Mouse (Mus musculus): ENCODE results near the gene Gpx4. TPM values are rescaled to one million over a fixed set of nuclear protein-coding genes. Genes with fewer than 3 reads are reported as not detected.
A peak's percentile ranks its signal among the peaks of the same experiment; 100 is the strongest.

Gpx4 gene
- polyA plus RNA-seq, 1 experiment, result 3,621 TPM

DNA sequence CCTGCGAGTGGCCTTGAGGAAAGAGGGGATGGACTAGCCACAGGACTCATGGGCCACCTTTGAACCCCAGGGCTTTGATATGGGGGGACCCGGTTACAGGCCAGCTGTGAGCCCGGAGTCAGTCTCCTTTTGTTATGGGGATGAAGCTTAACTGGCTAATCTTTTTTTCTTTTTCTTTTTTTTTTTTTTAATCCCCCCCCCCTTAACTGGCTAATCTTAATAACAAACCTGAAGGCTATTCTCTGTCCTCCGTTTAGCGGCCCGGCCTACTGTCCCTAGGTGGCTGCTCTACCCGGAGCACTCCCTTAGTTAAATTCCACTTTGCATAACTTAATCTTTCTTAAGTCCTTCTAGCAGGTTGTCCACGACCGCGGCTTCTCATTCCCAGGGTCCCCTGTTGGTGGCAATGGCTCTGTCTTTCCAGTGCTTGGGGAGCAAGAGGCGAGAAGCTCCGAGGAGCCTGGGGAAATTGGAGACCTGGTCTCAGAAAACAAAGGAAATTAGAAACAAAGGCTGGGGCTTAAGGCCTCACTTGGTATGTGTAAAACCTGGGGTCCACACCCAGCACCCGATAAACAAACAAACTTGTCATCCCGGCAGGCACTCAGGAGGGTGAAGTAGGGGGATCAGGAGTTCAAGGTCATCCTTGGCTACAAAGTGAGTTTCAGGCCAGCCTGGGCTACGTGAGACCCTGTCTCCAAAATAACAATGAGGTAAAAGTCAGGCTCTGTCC is 4.1 kb downstream of the Gpx4 start:
- H3K4me3 ChIP-seq (ENCODE audit: insufficient read depth, low read depth, low read length), result no peak overlapping the region
- peak overlapping the region; percentile 94 for H3K27ac ChIP-seq (replicated peaks; ENCODE audit: low read depth, low read length)
- H3K4me1 ChIP-seq (ENCODE audit: control insufficient read depth, insufficient read depth, insufficient read length, low read length), result peaks cover 34% of the 10 kb centered on the region

DNA sequence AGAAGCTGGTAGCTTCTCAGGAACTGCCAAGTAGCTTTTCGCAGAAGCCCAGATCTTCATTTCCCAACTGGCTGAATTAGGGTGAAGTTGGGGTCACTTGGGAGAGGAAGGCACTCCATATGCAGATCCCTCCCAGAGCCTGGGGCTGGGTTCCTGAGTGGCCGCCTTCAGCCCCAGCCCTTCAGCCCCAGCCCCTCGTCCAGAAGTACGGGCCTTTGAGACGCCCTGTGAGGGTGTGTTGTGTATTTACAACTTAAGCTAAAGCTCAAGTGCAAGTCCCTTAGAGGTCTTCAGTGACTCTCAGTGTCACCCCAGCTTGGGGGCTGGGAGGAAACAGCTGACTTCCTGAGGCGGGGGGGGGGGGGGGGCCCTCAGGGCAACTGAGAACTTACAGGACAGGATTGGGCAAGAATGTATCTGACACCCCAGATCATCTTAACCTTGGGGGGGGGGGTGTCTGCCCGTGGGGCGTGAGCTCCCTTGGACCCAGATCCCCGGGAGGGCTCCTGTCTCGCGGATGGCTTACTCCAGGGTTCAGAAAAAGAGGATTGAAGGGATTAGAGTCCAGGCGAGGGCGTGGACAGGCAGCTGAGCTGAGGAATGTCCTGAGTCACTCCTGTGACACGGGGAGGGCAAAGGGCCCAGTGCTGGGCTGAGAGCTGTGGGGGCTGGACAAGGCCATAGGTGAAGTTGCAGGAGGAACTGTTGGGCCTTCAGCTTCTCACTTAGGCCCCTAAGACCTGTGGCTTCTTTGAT is 4.8 kb downstream of the Gpx4 start:
- H3K4me3 ChIP-seq (ENCODE audit: insufficient read depth, low read depth, low read length), result no peak overlapping the region
- H3K4me1 ChIP-seq (ENCODE audit: control insufficient read depth, insufficient read depth, insufficient read length, low read length), result peaks cover 34% of the 10 kb centered on the region
- peak overlapping the region; percentile 94 for H3K27ac ChIP-seq (replicated peaks; ENCODE audit: low read depth, low read length)

DNA sequence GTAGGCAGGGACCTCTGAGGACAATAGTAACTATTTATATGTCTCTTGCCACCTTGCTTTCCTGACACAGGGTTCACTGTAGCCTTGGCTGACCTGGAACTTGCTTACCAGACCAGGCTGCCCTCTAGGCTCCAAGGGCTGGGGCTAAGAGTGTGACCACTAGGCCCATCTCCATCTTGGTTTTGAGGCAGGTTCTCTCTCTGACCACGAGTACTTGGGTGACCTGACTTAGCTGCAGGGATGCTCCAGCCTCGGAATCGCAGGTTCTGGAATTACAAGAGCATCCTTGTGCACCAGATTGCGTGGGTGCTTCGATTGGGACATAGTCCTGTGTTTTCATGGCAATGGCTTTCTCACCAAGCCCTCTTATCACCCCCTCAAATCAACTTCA is 5.4 kb downstream of the Gpx4 start:
- Histone ChIP-seq H3K4me1 (ENCODE audit: control insufficient read depth, insufficient read depth, insufficient read length, low read length) (peaks cover 34% of the 10 kb centered on the region), H3K27ac (replicated peaks; ENCODE audit: low read depth, low read length) (peak overlapping the region; percentile 94), H3K4me3 (ENCODE audit: insufficient read depth, low read depth, low read length) (no peak overlapping the region)

DNA sequence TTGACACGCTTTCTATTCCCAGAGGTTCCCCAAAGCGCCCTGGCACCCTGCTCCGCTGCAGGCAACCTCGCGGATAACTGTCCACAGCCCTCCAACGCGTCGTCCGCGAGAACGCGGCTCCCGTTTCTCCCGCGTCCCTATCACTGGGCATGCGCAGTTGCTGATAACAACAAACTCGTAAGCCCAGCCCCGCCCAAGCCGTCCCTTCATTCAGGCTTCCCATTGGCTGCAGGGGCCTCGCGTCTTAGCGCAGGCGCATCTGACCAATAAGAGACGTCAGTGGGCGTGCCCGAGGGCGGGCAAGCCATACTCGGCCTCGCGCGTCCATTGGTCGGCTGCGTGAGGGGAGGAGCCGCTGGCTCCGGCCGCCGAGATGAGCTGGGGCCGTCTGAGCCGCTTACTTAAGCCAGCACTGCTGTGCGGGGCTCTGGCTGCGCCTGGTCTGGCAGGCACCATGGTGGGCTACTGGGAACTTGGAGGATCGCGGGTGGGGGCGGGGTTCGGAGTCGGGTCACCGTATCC is 6.4 kb downstream of the Gpx4 start:
- H3K27ac ChIP-seq (replicated peaks; ENCODE audit: low read depth, low read length), result peak overlapping the region; percentile 90
- H3K4me3 ChIP-seq (ENCODE audit: insufficient read depth, low read depth, low read length), result peak overlapping the region; percentile 90

DNA sequence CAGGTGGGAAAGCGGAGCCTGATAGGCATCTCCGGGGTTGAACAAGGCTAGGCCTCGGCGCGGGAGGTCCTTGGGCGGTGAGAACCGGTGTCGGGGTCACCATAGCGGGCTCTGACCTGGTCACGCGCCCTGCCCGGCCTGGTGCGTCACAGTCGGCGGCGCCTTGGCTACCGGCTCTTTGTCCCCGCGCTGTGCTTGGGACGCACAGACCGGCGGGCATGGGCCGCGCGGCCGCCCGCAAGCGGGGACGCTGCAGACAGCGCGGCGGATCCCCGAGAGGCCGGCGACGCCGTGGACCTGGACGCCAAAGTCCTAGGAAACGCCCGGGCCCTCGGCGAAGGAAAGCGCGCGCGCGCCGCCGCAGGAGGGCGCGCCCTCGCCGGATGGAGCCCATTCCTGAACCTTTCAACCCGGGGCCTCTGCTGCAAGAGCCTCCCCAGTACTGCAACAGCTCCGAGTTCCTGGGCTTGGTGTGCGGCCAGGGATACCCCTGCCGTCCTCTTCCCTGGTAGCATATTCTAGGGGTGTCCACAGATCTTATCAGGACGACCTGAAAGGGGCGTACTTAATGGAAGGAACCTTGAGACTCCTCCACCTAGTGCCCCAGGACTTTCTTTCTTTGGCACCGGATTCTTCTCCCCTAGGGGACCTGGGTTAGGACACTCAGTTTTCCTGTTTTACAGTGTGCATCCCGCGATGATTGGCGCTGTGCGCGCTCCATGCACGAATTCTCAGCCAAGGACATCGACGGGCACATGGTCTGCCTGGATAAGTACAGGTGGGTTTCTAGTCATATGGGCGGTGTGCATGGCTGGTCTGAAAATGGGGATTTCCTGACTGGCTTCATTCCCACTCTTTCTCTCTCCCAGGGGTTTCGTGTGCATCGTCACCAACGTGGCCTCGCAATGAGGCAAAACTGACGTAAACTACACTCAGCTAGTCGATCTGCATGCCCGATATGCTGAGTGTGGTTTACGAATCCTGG is 7.2 kb downstream of the Gpx4 start:
- Histone ChIP-seq H3K27ac (replicated peaks; ENCODE audit: low read depth, low read length) (peak overlapping the region; percentile 90), H3K4me3 (ENCODE audit: insufficient read depth, low read depth, low read length) (peak overlapping the region; percentile 90), H3K4me1 (ENCODE audit: control insufficient read depth, insufficient read depth, insufficient read length, low read length) (peaks cover 30% of the 10 kb centered on the region)

More for the DNA sequence above, 6.4 kb downstream of the Gpx4 start:
- peaks cover 33% of the 10 kb centered on the region for H3K4me1 ChIP-seq (ENCODE audit: control insufficient read depth, insufficient read depth, insufficient read length, low read length)

DNA sequence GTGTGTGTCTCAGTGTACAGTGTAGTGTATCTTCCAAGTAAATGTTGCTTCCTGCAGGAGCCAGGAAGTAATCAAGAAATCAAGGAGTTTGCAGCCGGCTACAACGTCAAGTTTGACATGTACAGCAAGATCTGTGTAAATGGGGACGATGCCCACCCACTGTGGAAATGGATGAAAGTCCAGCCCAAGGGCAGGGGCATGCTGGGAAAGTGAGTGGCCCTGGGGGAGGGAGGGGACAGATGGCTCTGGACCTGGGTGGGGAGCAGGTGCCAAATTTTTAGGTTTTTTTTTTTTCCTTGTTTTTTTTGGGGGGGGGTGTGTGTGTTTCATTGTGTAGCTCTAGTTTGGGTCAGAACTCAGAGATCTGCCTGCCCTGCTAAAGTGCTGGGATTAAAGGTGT is 7.9 kb downstream of the Gpx4 start:
- H3K4me3 ChIP-seq (ENCODE audit: insufficient read depth, low read depth, low read length), result peak overlapping the region; percentile 90
- peak overlapping the region; percentile 69; the same call in 1 of the 2 replicates for H3K27ac ChIP-seq (replicated peaks; ENCODE audit: low read depth, low read length)
- H3K4me1 ChIP-seq (ENCODE audit: control insufficient read depth, insufficient read depth, insufficient read length, low read length), result peaks cover 27% of the 10 kb centered on the region

DNA sequence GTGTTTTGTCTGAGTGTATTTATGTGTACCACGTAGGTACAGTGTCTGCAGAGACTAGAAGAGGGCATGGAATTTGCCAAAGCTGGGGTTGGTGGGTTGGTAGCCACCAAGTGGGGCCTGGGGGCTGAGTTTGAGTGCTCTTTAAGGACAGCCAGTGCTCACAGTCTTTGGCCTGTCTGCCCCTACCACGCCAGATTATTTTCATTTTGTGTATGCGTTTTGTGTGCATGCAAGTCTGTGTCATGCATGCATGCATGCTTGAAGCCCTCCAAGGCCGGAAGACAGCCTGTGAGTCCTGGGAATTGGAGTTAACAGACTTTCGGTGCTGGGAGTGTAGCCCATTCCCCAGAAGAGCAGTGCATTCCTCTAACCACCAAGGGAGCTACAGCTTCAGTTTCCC is 8.4 kb downstream of the Gpx4 start:
- peak overlapping the region; percentile 90 for H3K4me3 ChIP-seq (ENCODE audit: insufficient read depth, low read depth, low read length)
- H3K27ac ChIP-seq (replicated peaks; ENCODE audit: low read depth, low read length), result no peak overlapping the region; the same call in 1 of the 2 replicates
- peaks cover 23% of the 10 kb centered on the region for H3K4me1 ChIP-seq (ENCODE audit: control insufficient read depth, insufficient read depth, insufficient read length, low read length)

DNA sequence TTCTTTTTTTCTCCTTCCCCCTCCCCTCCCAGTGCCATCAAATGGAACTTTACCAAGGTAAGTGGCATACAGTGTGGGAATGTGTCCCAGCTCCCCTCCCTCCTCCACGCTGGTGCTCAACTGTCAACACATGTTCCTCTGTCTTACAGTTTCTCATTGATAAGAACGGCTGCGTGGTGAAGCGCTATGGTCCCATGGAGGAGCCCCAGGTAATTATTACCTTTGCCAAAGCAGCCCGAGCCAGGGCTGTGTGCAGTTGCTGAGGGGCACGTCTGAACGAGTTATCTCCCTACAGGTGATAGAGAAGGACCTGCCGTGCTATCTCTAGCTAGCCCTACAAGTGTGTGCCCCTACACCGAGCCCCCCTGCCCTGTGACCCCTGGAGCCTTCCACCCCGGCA is 8.9 kb downstream of the Gpx4 start:
- Histone ChIP-seq H3K4me3 (ENCODE audit: insufficient read depth, low read depth, low read length) (peak overlapping the region; percentile 90), H3K27ac (replicated peaks; ENCODE audit: low read depth, low read length) (0 out of 2 replicates have a peak overlapping the region, but pooled peaks have one; percentile 10), H3K4me1 (ENCODE audit: control insufficient read depth, insufficient read depth, insufficient read length, low read length) (peaks cover 19% of the 10 kb centered on the region)

DNA sequence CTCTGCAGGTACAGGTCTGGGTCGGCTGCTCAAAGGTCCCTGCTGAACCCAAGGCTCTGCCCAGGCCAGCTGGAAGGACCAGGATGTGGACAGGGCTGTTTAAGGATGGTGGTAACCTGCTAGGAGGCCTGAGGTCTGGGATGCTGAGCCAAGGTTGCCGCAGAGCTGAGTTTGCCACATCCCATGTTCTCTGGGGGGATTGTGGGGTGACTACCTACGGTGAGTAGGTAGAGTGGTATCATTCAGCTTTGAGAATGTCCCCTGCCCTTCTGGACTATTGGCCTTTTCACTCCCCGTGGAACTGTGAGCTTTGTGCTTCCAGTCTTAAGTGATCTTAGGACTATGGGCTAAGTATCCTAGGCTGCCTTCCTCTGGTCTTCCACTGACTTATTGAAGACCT is 9.5 kb downstream of the Gpx4 start:
- no peak overlapping the region for H3K4me3 ChIP-seq (ENCODE audit: insufficient read depth, low read depth, low read length)
- no peak overlapping the region for H3K27ac ChIP-seq (replicated peaks; ENCODE audit: low read depth, low read length)

DNA sequence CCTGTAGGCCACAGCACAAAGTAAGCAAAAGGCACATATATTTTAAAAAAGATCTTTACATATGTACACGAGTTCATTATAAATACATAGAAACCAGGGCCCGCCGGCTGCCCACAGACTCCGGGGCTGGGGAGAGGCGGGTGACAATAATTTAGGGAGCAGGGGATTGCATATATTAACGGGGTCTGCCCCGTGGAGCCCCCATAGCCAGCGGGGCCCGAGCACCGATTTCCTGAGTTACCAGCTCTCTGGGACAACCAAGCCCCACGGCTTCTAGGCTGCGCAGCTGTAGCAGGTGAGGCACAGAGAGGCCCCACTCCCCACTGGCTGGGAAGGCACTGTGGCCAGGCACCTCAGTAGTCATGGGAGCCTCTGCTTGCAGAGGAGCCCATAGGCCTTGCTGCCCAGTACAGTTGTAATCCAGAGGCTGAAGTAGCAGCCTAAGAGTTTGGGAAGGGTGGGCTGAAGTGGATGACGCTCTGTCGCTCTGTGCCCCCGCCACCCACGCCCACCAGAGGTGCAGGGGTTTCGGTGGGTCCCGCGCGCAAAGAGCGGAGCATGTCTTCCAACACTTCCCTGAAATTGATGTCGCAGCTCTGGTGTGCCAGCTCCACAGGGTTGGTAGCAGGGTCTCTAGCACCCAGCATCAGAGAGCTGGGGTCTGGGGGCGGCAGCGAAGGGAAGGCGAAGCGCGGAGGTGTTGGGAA is 10.2 kb downstream of the Gpx4 start:
- Histone ChIP-seq H3K4me3 (ENCODE audit: insufficient read depth, low read depth, low read length) (no peak overlapping the region), H3K4me1 (ENCODE audit: control insufficient read depth, insufficient read depth, insufficient read length, low read length) (peaks cover 11% of the 10 kb centered on the region), H3K27ac (replicated peaks; ENCODE audit: low read depth, low read length) (no peak overlapping the region)

More for the DNA sequence above, 9.5 kb downstream of the Gpx4 start:
- H3K4me1 ChIP-seq (ENCODE audit: control insufficient read depth, insufficient read depth, insufficient read length, low read length), result peaks cover 13% of the 10 kb centered on the region

DNA sequence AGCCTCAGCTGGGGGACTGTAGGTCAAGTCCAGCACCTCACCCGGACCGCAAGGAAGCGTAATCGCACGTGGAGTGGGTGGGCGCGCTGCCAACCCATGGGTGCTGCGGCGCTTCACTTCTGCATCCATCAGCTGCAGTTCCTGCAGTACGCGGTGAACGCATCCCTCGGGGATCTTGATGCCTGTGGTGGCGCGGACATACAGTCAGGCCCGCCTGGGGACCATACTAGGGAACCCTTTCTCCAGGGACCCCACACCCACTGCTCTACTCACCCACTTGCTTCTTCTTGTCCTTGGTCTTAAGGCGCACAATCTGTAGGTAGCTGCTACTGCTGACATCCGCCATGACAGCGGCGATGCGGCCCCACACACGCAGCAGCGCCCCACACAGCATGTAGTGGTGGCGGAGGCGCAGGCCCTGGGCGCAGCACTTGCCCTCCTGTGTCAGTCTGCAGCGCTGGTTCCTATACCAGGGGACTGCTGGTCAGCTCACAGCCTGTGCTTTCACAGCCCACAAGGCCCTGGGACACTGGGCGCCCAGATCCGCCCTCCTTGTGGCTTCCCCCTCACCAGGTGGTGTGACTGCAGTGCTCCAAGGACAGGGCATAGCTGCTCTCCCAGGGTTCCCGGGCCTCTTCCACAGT is 10.8 kb downstream of the Gpx4 start:
- peaks cover 6% of the 10 kb centered on the region for H3K4me1 ChIP-seq (ENCODE audit: control insufficient read depth, insufficient read depth, insufficient read length, low read length)
- no peak overlapping the region for H3K4me3 ChIP-seq (ENCODE audit: insufficient read depth, low read depth, low read length)
- H3K27ac ChIP-seq (replicated peaks; ENCODE audit: low read depth, low read length), result no peak overlapping the region

DNA sequence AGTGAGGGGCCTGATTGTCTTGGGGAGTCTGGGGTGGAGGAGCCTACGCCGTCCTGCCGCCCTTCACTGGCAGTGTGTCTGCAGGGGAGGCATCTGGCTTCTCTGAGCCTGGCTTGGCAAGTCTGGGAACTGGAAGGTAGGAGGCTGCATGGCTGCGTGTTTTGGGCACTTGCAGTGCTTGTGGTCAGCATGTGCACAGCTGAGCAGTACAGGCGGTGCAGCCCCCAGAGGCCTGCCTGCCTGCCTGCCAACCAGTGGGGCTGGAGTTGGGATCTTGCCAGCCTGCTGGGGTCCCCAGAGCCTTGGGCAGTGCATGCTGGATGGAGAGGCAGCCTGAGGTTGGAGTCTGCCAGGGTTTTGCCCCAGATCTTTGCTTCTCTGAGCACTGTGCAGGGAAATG is 16.1 kb downstream of the Gpx4 start:
- Histone ChIP-seq H3K4me1 (ENCODE audit: control insufficient read depth, insufficient read depth, insufficient read length, low read length) (no peaks in the 10 kb centered on the region), H3K4me3 (ENCODE audit: insufficient read depth, low read depth, low read length) (no peak overlapping the region), H3K27ac (replicated peaks; ENCODE audit: low read depth, low read length) (no peak overlapping the region)

DNA sequence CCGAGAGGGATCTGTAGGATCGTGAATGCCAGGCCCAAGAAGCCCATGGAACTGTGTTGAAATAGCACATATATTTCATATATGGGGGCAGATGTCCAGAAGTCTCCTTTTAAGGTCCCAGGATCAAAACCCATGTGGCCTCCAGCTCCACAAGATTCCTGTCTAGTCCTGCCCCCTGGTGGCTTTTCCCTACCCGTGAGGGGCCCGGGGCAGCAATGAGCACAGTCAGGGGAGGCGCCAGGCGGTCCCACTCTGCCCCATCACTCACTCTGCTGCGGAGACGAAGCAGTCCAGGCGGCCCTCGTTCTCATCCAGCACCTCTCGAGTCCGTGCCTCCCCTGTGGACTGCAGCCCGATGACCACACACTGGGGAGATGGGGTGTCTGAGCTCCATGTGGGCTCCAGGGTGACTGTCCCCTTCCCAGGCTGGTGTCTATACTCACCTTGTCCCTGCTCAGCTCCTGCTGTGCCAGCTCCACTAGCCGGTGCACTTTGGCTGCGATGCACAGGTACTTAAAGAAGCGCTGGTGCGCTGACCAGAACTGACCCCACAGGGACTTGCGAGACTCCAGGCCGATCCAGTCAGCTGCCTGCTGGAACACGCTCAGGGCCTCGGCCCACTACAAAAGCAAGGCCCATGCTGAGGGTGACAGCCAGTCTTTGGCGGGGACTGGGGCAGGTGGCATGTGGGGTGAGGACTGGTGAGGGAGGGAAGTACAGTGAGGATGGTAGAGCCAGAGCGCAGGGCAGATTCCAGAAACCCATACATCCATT is 17.1 kb downstream of the Gpx4 start:
- Histone ChIP-seq H3K4me1 (ENCODE audit: control insufficient read depth, insufficient read depth, insufficient read length, low read length) (no peaks in the 10 kb centered on the region), H3K27ac (replicated peaks; ENCODE audit: low read depth, low read length) (no peak overlapping the region), H3K4me3 (ENCODE audit: insufficient read depth, low read depth, low read length) (no peak overlapping the region)
